Comparison of ENCODE assay signal across 16 mouse cellular contexts in genomic region chr3:89868956-89869355, GRCm38 (mm10). TPM values are rescaled to one million over a fixed set of nuclear protein-coding genes. Genes with fewer than 3 reads are reported as not detected.
A peak's percentile ranks its signal among the peaks of the same experiment; 100 is the strongest.
DNase-seq lines count a peak whose midpoint lies in the region; ATAC-seq and TF ChIP-seq lines count a peak whose summit lies in the region.
"Had no signal": no experiment of that assay in that cellular context is flagged by ENCODE, and none has a peak within 500 bp of the region (broad histone marks: within the 10 kb centered on the region; RNA-seq: fewer than 3 reads in every experiment).

No protein-coding gene starts in this region.

- intact Hi-C loops in left cerebral cortex, postnatal 4 days (cut with DNase I) = no loop called here

- H3K27me3 ChIP-seq in forebrain, embryonic 16.5 days (replicated peaks; ENCODE audit: control insufficient read depth, insufficient read depth, low read length) = no peaks in the 10 kb centered on the region
- no peaks in the 10 kb centered on the region for H3K27me3 ChIP-seq in forebrain, postnatal 0 days (ENCODE audit: insufficient read depth, low read length)
- H3K27me3 ChIP-seq in kidney, embryonic 15.5 days = no peaks in the 10 kb centered on the region
- no peaks in the 10 kb centered on the region for H3K27me3 ChIP-seq in limb, embryonic 15.5 days
- H3K27me3 ChIP-seq: embryonic facial prominence, embryonic 12.5 days had no signal

- H3K4me1 ChIP-seq in forebrain, embryonic 16.5 days (replicated peaks; ENCODE audit: control insufficient read depth, insufficient read depth, low read length) = peaks cover 25% of the 10 kb centered on the region
- H3K4me1 ChIP-seq in forebrain, postnatal 0 days (ENCODE audit: insufficient read depth) = peaks cover 7% of the 10 kb centered on the region; the same call in 1 of the 2 replicates
- peaks cover 47% of the 10 kb centered on the region for H3K4me1 ChIP-seq in kidney, embryonic 15.5 days
- H3K4me1 ChIP-seq in limb, embryonic 15.5 days = peaks cover 47% of the 10 kb centered on the region

- H3K36me3 ChIP-seq in forebrain, embryonic 16.5 days (ENCODE audit: control insufficient read depth, insufficient read depth) = no peaks in the 10 kb centered on the region
- H3K36me3 ChIP-seq in forebrain, postnatal 0 days (ENCODE audit: insufficient read depth) = no peaks in the 10 kb centered on the region
- no peaks in the 10 kb centered on the region for H3K36me3 ChIP-seq in kidney, embryonic 15.5 days
- H3K36me3 ChIP-seq in limb, embryonic 15.5 days = no peaks in the 10 kb centered on the region
- H3K36me3 ChIP-seq: embryonic facial prominence, embryonic 12.5 days had no signal

- ATAC-seq in forebrain, embryonic 16.5 days = no peak
- ATAC-seq in forebrain, postnatal 0 days = no peak
- no peak for ATAC-seq in kidney, embryonic 15.5 days (replicated peaks; ENCODE audit: low FRiP score)
- ATAC-seq in limb, embryonic 15.5 days (ENCODE audit: insufficient number of reproducible peaks, low FRiP score, low TSS enrichment, low read depth) = no peak
- ATAC-seq: activated CD4-positive, CD25-positive, alpha-beta regulatory T cell, adult 4 months; midbrain, embryonic 16.5 days had no signal

- peak overlapping the region; percentile 10 for H3K27ac ChIP-seq in forebrain, embryonic 16.5 days (ENCODE audit: low read length)
- no peak overlapping the region for H3K27ac ChIP-seq in forebrain, postnatal 0 days (ENCODE audit: low read depth, low read length)
- peak overlapping the region; percentile 70; the same call in 1 of the 2 replicates for H3K27ac ChIP-seq in kidney, embryonic 15.5 days
- peak overlapping the region; percentile 77; the same call in 1 of the 2 replicates for H3K27ac ChIP-seq in limb, embryonic 15.5 days
- H3K27ac ChIP-seq: embryonic facial prominence, embryonic 12.5 days had no signal

- DNase-seq in forebrain, postnatal 0 days = no peak
- no peak for DNase-seq in kidney, postnatal 14 days
- DNase-seq in T-cell, adult 2 months (ENCODE audit: low spot score) = peak; percentile 53
- no peak for DNase-seq in left cerebral cortex, postnatal 4 days
- no peak for DNase-seq in thymus, postnatal 4 days
- DNase-seq: cerebellum, adult 11 months; cerebellum, postnatal 36 days; layer of hippocampus, adult 9-11 months; right cerebral cortex, adult 18-20 months had no signal

- H3K4me3 ChIP-seq in forebrain, embryonic 16.5 days (replicated peaks; ENCODE audit: low read length) = no peak overlapping the region
- no peak overlapping the region for H3K4me3 ChIP-seq in forebrain, postnatal 0 days (ENCODE audit: low read depth, low read length)
- no peak overlapping the region for H3K4me3 ChIP-seq in kidney, embryonic 15.5 days (replicated peaks)
- H3K4me3 ChIP-seq in limb, embryonic 15.5 days = no peak overlapping the region
- H3K4me3 ChIP-seq: embryonic facial prominence, embryonic 12.5 days had no signal

- H3K9ac ChIP-seq in forebrain, embryonic 16.5 days (replicated peaks; ENCODE audit: low read depth, low read length) = no peak overlapping the region
- H3K9ac ChIP-seq in forebrain, postnatal 0 days = no peak overlapping the region
- no peak overlapping the region for H3K9ac ChIP-seq in kidney, embryonic 15.5 days
- H3K9ac ChIP-seq in limb, embryonic 15.5 days = no peak overlapping the region
- H3K9ac ChIP-seq: embryonic facial prominence, embryonic 12.5 days had no signal

- TF ChIP-seq CTCF in forebrain, postnatal 0 days (IDR thresholded peaks at IDR 0.05; ENCODE audit: low read depth) = no peak

- no peaks in the 10 kb centered on the region for H3K9me3 ChIP-seq in forebrain, embryonic 16.5 days (ENCODE audit: control insufficient read depth, low read length)
- H3K9me3 ChIP-seq in forebrain, postnatal 0 days (ENCODE audit: low read length) = no peaks in the 10 kb centered on the region
- H3K9me3 ChIP-seq in kidney, embryonic 15.5 days (replicated peaks) = 0 out of 2 replicates have a peak, but pooled peaks cover 4% of the 10 kb centered on the region
- H3K9me3 ChIP-seq in limb, embryonic 15.5 days = no peaks in the 10 kb centered on the region
- H3K9me3 ChIP-seq: embryonic facial prominence, embryonic 12.5 days had no signal

- no peak overlapping the region for H3K4me2 ChIP-seq in forebrain, embryonic 16.5 days (ENCODE audit: low read length)
- H3K4me2 ChIP-seq in forebrain, postnatal 0 days (ENCODE audit: low read depth) = no peak overlapping the region
- H3K4me2 ChIP-seq in kidney, embryonic 15.5 days = no peak overlapping the region
- no peak overlapping the region for H3K4me2 ChIP-seq in limb, embryonic 15.5 days
- H3K4me2 ChIP-seq: embryonic facial prominence, embryonic 12.5 days had no signal

- WGBS in forebrain, embryonic 16.5 days = 42% methylated on average over 9 of the region's 9 CpGs
- WGBS in forebrain, postnatal 0 days = 55% methylated on average over 9 of the region's 9 CpGs
- 41% methylated on average over 9 of the region's 9 CpGs for WGBS in kidney, embryonic 15.5 days
- whole genome bisulfite sequencing in limb, embryonic 15.5 days = 46% methylated on average over 9 of the region's 9 CpGs

RNA-seq across cellular contexts. Expression of gene She, which starts 37.8 kb away (rescaled TPM):
- polyA plus RNA-seq in forebrain, embryonic 16.5 days (2015; fragmentation: Nextera tagmentation; extraction: Ambion mirVana) = 1.4 and 1.6 TPM in 2 replicates
- 1.8 and 2.1 TPM in 2 replicates for total RNA-seq in forebrain, postnatal 0 days (2014; rRNA removed)
- polyA plus RNA-seq in forebrain, postnatal 0 days (2015; fragmentation: Nextera tagmentation; extraction: Ambion mirVana) = 0.65 and 0.86 TPM in 2 replicates
- 6.6 and 7.5 TPM in 2 replicates for polyA plus RNA-seq in kidney, embryonic 15.5 days (2015; fragmentation: Nextera tagmentation; extraction: Ambion mirVana)
- 2.7 and 3.9 TPM in 2 replicates for polyA plus RNA-seq in limb, embryonic 15.5 days (2015; fragmentation: Nextera tagmentation; extraction: Ambion mirVana)
- total RNA-seq in left cerebral cortex, postnatal 4 days (2021) = 1 to 10 TPM; 3.0 to 3.4 TPM
- total RNA-seq: megakaryocyte, adult 5-6 weeks had no signal

RNA-seq across cellular contexts. Expression of gene Il6ra, which starts 44.0 kb away (rescaled TPM):
- 0.54 and 0.88 TPM in 2 replicates for polyA plus RNA-seq in forebrain, embryonic 16.5 days (2015; fragmentation: Nextera tagmentation; extraction: Ambion mirVana)
- total RNA-seq in forebrain, postnatal 0 days (2014; rRNA removed) = 1.1 and 1.7 TPM in 2 replicates
- 1.6 and 1.7 TPM in 2 replicates for polyA plus RNA-seq in forebrain, postnatal 0 days (2015; fragmentation: Nextera tagmentation; extraction: Ambion mirVana)
- 0.87 and 1.1 TPM in 2 replicates for polyA plus RNA-seq in kidney, embryonic 15.5 days (2015; fragmentation: Nextera tagmentation; extraction: Ambion mirVana)
- 2.9 and 3.0 TPM in 2 replicates for polyA plus RNA-seq in limb, embryonic 15.5 days (2015; fragmentation: Nextera tagmentation; extraction: Ambion mirVana)
- total RNA-seq in left cerebral cortex, postnatal 4 days (2021) = 1 to 10 TPM; 1.8 to 1.9 TPM
